Comparison of ENCODE assay signal across 28 mouse cellular contexts in the genomic region with DNA sequence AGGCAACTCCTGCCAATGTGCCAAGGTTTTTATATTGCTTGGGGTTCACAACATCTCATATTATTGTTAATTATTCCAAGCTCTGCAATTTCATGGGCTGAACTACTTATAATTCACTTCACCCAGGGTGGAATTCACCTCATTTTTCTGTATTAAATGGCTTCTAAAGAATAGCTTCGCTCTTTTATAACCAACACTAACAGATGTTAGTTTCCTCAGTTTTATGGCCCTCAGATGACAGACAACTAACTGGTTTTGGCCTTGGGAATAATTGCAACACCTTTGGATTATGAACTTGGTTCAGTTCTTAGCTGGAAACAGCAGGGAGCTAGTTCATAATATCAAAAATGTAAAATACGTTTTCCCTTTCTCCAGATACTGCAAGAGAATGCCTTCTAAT.
DNase-seq lines count a peak whose midpoint lies in the region; ATAC-seq and TF ChIP-seq lines count a peak whose summit lies in the region.
"Had no signal": no experiment of that assay in that cellular context is flagged by ENCODE, and none has a peak within 500 bp of the region (broad histone marks: within the 10 kb centered on the region; RNA-seq: fewer than 3 reads in every experiment).

No protein-coding gene starts in this region.

- no peak for DNase-seq in gastrocnemius, adult 2 months
- no peak for DNase-seq in gastrocnemius, postnatal 4 days (ENCODE audit: low spot score in 2 of 2)
- no peak for DNase-seq in neural tube, embryonic 10.5 days (ENCODE audit: extremely low spot score, low spot score)
- DNase-seq in lung, adult 2 months: no peak
- DNase-seq in spleen, adult 12 weeks (ENCODE audit: low spot score): no peak
- DNase-seq: adrenal gland, adult 8-10 months; adrenal gland, postnatal 14 days; adrenal gland, postnatal 36 days; B cell, adult 2 months; cerebellum, adult 11 months; cerebellum, adult 18-20 months; cerebellum, adult 8-10 months; cerebellum, adult 9-11 months; cerebellum, postnatal 14 days; cerebellum, postnatal 36 days; embryo, embryonic 11 days had no signal

- no peak for TF ChIP-seq CTCF in gastrocnemius, adult 2 months (IDR thresholded peaks at IDR 0.05)
- TF ChIP-seq CTCF in lung, adult 2 months (IDR thresholded peaks at IDR 0.05; ENCODE audit: insufficient read depth, low read length): no peak

- no peak overlapping the region for H3K4me2 ChIP-seq in neural tube, embryonic 14.5 days (ENCODE audit: low read depth, low read length)
- H3K4me2 ChIP-seq in limb, embryonic 13.5 days (replicated peaks): no peak overlapping the region
- H3K4me2 ChIP-seq in neural tube, embryonic 15.5 days: no peak overlapping the region
- H3K4me2 ChIP-seq: embryonic facial prominence, embryonic 13.5 days; embryonic facial prominence, embryonic 15.5 days; forebrain, embryonic 13.5 days; forebrain, embryonic 15.5 days had no signal

- no peak overlapping the region for H3K9ac ChIP-seq in neural tube, embryonic 14.5 days (replicated peaks; ENCODE audit: low read depth, low read length)
- no peak overlapping the region for H3K9ac ChIP-seq in limb, embryonic 13.5 days
- H3K9ac ChIP-seq in neural tube, embryonic 15.5 days (replicated peaks): no peak overlapping the region
- H3K9ac ChIP-seq: embryonic facial prominence, embryonic 13.5 days; embryonic facial prominence, embryonic 15.5 days; forebrain, embryonic 13.5 days; forebrain, embryonic 15.5 days had no signal

- no peaks in the 10 kb centered on the region for H3K4me1 ChIP-seq in neural tube, embryonic 14.5 days (ENCODE audit: control insufficient read depth, insufficient read depth, low read length)
- H3K4me1 ChIP-seq in limb, embryonic 13.5 days: peaks cover 13% of the 10 kb centered on the region
- no peaks in the 10 kb centered on the region for H3K4me1 ChIP-seq in neural tube, embryonic 15.5 days
- no peaks in the 10 kb centered on the region for H3K4me1 ChIP-seq in lung, adult 2 months (ENCODE audit: control insufficient read depth, insufficient read depth, low read length)
- H3K4me1 ChIP-seq: embryonic facial prominence, embryonic 13.5 days; embryonic facial prominence, embryonic 15.5 days; forebrain, embryonic 13.5 days; forebrain, embryonic 15.5 days had no signal

- ATAC-seq in neural tube, embryonic 14.5 days (ENCODE audit: low read depth): peak; percentile 65; the same call in 1 of the 2 replicates
- ATAC-seq in limb, embryonic 13.5 days (ENCODE audit: low FRiP score, low read depth): peak; percentile 61; the same call in 1 of the 2 replicates
- ATAC-seq in neural tube, embryonic 15.5 days (ENCODE audit: low FRiP score): peak; percentile 38; the same call in 1 of the 2 replicates
- ATAC-seq: activated CD4-positive, CD25-positive, alpha-beta regulatory T cell, adult 4 months; CD4-positive, CD25-positive, alpha-beta regulatory T cell, adult 4 months; forebrain, embryonic 13.5 days; forebrain, embryonic 15.5 days; Patski had no signal

- no peaks in the 10 kb centered on the region for H3K36me3 ChIP-seq in neural tube, embryonic 14.5 days (ENCODE audit: control insufficient read depth, insufficient read depth, low read length)
- H3K36me3 ChIP-seq in limb, embryonic 13.5 days: no peaks in the 10 kb centered on the region
- H3K36me3 ChIP-seq in neural tube, embryonic 15.5 days: no peaks in the 10 kb centered on the region
- H3K36me3 ChIP-seq: embryonic facial prominence, embryonic 13.5 days; embryonic facial prominence, embryonic 15.5 days; forebrain, embryonic 15.5 days; G1E had no signal

- H3K27me3 ChIP-seq in neural tube, embryonic 14.5 days (ENCODE audit: control insufficient read depth, insufficient read depth, low read length): no peaks in the 10 kb centered on the region
- H3K27me3 ChIP-seq in limb, embryonic 13.5 days: no peaks in the 10 kb centered on the region
- H3K27me3 ChIP-seq in neural tube, embryonic 15.5 days (replicated peaks): no peaks in the 10 kb centered on the region
- H3K27me3 ChIP-seq: CH12.LX; embryonic facial prominence, embryonic 13.5 days; embryonic facial prominence, embryonic 15.5 days; forebrain, embryonic 13.5 days; forebrain, embryonic 15.5 days; Patski had no signal

- peak overlapping the region; percentile 77; the same call in 1 of the 2 replicates for H3K27ac ChIP-seq in gastrocnemius, adult 2 months
- H3K27ac ChIP-seq in neural tube, embryonic 14.5 days (ENCODE audit: low read depth, low read length): no peak overlapping the region
- H3K27ac ChIP-seq in limb, embryonic 13.5 days: peak overlapping the region; percentile 29; the same call in 1 of the 2 replicates
- H3K27ac ChIP-seq in neural tube, embryonic 15.5 days (replicated peaks): no peak overlapping the region
- H3K27ac ChIP-seq: embryonic facial prominence, embryonic 13.5 days; embryonic facial prominence, embryonic 15.5 days; forebrain, embryonic 13.5 days; forebrain, embryonic 15.5 days had no signal

- no peak overlapping the region for H3K4me3 ChIP-seq in gastrocnemius, adult 2 months
- H3K4me3 ChIP-seq in neural tube, embryonic 14.5 days (ENCODE audit: low read depth, low read length): no peak overlapping the region
- H3K4me3 ChIP-seq in limb, embryonic 13.5 days: no peak overlapping the region
- H3K4me3 ChIP-seq in neural tube, embryonic 15.5 days (replicated peaks): no peak overlapping the region
- no peak overlapping the region for H3K4me3 ChIP-seq in lung, adult 2 months (replicated peaks; ENCODE audit: extremely low read depth, low read depth, low read length)
- H3K4me3 ChIP-seq: embryonic facial prominence, embryonic 13.5 days; embryonic facial prominence, embryonic 15.5 days; forebrain, embryonic 13.5 days; forebrain, embryonic 15.5 days had no signal

- H3K9me3 ChIP-seq in neural tube, embryonic 14.5 days (ENCODE audit: control insufficient read depth, low read length): no peaks in the 10 kb centered on the region
- no peaks in the 10 kb centered on the region for H3K9me3 ChIP-seq in limb, embryonic 13.5 days
- H3K9me3 ChIP-seq in neural tube, embryonic 15.5 days (replicated peaks): no peaks in the 10 kb centered on the region
- H3K9me3 ChIP-seq: embryonic facial prominence, embryonic 13.5 days; embryonic facial prominence, embryonic 15.5 days; forebrain, embryonic 13.5 days; forebrain, embryonic 15.5 days had no signal

- 62% methylated on average over 2 of the region's 2 CpGs for WGBS in neural tube, embryonic 14.5 days
- WGBS in limb, embryonic 13.5 days: 36% methylated on average over 2 of the region's 2 CpGs
- 56% methylated on average over 2 of the region's 2 CpGs for WGBS in neural tube, embryonic 15.5 days
- WGBS in lung, adult 2 months: 89% methylated on average over 2 of the region's 2 CpGs

- intact Hi-C loops in gastrocnemius, adult 2 months (cut with DNase I): no loop called here

- no peak for TF ChIP-seq POLR2A in lung, adult 2 months (IDR thresholded peaks at IDR 0.05; ENCODE audit: borderline replicate concordance, extremely low read depth, low read depth, low read length)

Comparison
In these comparisons a context has a peak if more than half of its experiments do, and no peak if none do; other contexts are left out.
1. H3K27ac ChIP-seq: peak in gastrocnemius, adult 2 months (single experiment) and limb, embryonic 13.5 days (single experiment); none in neural tube, embryonic 14.5 days (single experiment) and neural tube, embryonic 15.5 days (single experiment).
2. Peak in every context shown above with its lines, with median percentiles within 50 percentile points of each other: ATAC-seq.